13 mouse cellular contexts compared by ENCODE assay signal in the genomic region with DNA sequence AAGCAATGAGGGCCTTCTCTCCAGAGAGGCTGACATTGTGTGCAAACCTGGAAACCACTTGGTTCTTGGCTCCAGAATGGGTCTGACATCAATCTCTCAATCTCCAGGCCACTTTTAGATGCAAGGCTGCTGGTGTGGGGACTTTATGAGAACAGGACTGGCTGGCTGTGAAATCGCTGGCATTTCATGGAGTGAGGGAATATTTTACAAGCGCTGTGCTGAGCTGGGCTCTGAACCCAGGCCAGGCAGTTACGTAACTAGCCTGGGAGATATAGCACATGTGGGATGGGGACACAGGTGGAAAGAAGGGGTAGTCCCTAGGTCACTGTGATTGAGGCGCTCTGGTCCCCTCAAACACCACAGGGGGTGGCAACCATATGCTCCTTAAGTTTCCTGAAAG. TPM values are rescaled to one million over a fixed set of nuclear protein-coding genes. Genes with fewer than 3 reads are reported as not detected.
DNase-seq lines count a peak whose midpoint lies in the region; ATAC-seq and TF ChIP-seq lines count a peak whose summit lies in the region.
"Had no signal": no experiment of that assay in that cellular context is flagged by ENCODE, and none has a peak within 500 bp of the region (broad histone marks: within the 10 kb centered on the region; RNA-seq: fewer than 3 reads in every experiment).

No protein-coding gene starts in this region.

- 78% methylated on average over 4 of the region's 4 CpGs for WGBS in kidney, embryonic 16.5 days

- TF ChIP-seq CTCF in left cerebral cortex, adult 2 months (IDR thresholded peaks at IDR 0.05): no peak

- peaks cover 7% of the 10 kb centered on the region for H3K4me1 ChIP-seq in kidney, embryonic 16.5 days (ENCODE audit: insufficient read depth, low read length)

- H3K9ac ChIP-seq in kidney, embryonic 16.5 days (replicated peaks; ENCODE audit: low read length): no peak overlapping the region

- DNase-seq in frontal cortex, postnatal 10 days (ENCODE audit: low spot score in 2 of 2): no peak
- DNase-seq in left cerebral cortex, adult 2 months (ENCODE audit: extremely low spot score in 1 of 2, low spot score in 2 of 2): peak in 1 of 2 experiments; percentile 65
- no peak for DNase-seq in left cerebral cortex, adult 8-10 months (ENCODE audit: low spot score in 2 of 2)
- peak; percentile 35 for DNase-seq in MN1 (ENCODE audit: low spot score)
- peak; percentile 52 to 61 for DNase-seq in cerebellum, postnatal 25 days
- DNase-seq in natural killer cell, adult 2 months (ENCODE audit: low spot score in 2 of 2): no peak
- DNase-seq: heart, adult 2 months; kidney, postnatal 14 days; thymus, postnatal 36 days had no signal

- no peaks in the 10 kb centered on the region for H3K27me3 ChIP-seq in kidney, embryonic 16.5 days (ENCODE audit: insufficient read depth, low read length)

- H3K27ac ChIP-seq in left cerebral cortex, adult 2 months: peak overlapping the region; percentile 79
- H3K27ac ChIP-seq in kidney, embryonic 16.5 days (ENCODE audit: low read length): no peak overlapping the region
- H3K27ac ChIP-seq: forebrain, embryonic 10.5 days; heart, adult 2 months had no signal

- intact Hi-C loops in left cerebral cortex, adult 2 months (cut with DNase I): no loop called here

- no peak overlapping the region for H3K4me2 ChIP-seq in kidney, embryonic 16.5 days (replicated peaks; ENCODE audit: low read depth, low read length)

- no peak overlapping the region for H3K4me3 ChIP-seq in left cerebral cortex, adult 2 months
- no peak overlapping the region for H3K4me3 ChIP-seq in kidney, embryonic 16.5 days (ENCODE audit: low read length)
- H3K4me3 ChIP-seq: forebrain, embryonic 10.5 days; heart, adult 2 months had no signal

- no peaks in the 10 kb centered on the region for H3K9me3 ChIP-seq in kidney, embryonic 16.5 days (ENCODE audit: low read length)
- H3K9me3 ChIP-seq: forebrain, embryonic 10.5 days had no signal

- ATAC-seq in frontal cortex, adult (ENCODE audit: low TSS enrichment): peak; percentile 72
- no peak for ATAC-seq in kidney, embryonic 16.5 days (ENCODE audit: low FRiP score, low TSS enrichment)
- ATAC-seq: inflammation-experienced regulatory T-cells, adult 6 months had no signal

- H3K36me3 ChIP-seq in kidney, embryonic 16.5 days (ENCODE audit: insufficient read depth, low read length): no peaks in the 10 kb centered on the region
- H3K36me3 ChIP-seq: forebrain, embryonic 10.5 days had no signal

RNA-seq across cellular contexts. Expression of a gene that starts 33.4 kb away (rescaled TPM):
- 100 to 1,000 TPM; 164 to 198 TPM for total RNA-seq in left cerebral cortex, adult 2 months (2021)
- total RNA-seq in left cerebral cortex, adult 8-10 months (2022): 100 to 1,000 TPM; 210 to 234 (median 215) TPM
- 26.4 and 27.5 TPM in 2 replicates for polyA plus RNA-seq in kidney, embryonic 16.5 days (2015; fragmentation: Nextera tagmentation; extraction: Ambion mirVana)

RNA-seq across cellular contexts. Expression of a gene that starts 33.4 kb away (rescaled TPM):
- total RNA-seq in left cerebral cortex, adult 2 months (2021): 100 to 1,000 TPM; 652 to 703 TPM
- 100 to 1,000 TPM; 370 to 442 (median 419) TPM for total RNA-seq in left cerebral cortex, adult 8-10 months (2022)
- polyA plus RNA-seq in kidney, embryonic 16.5 days (2015; fragmentation: Nextera tagmentation; extraction: Ambion mirVana): 7.9 and 8.3 TPM in 2 replicates

Comparison
In these comparisons a context has a peak if more than half of its experiments do, and no peak if none do; other contexts are left out.
1. DNase-seq: peak in MN1 (single experiment) and cerebellum, postnatal 25 days (2 of 2); none in frontal cortex, postnatal 10 days (0 of 2), left cerebral cortex, adult 8-10 months (0 of 2) and natural killer cell, adult 2 months (0 of 2).